Mouse (Mus musculus) ES-Bruce4 (cell line): Measurements from ENCODE around the gene Il1f6. TPM values are rescaled to one million over a fixed set of nuclear protein-coding genes. Genes with fewer than 3 reads are reported as not detected.

Experiments used
- H3K27ac ChIP-seq: 2 replicates; pipeline ENCODE4 v1.5.1; 2012; ENCODE audit warnings: low read length, inconsistent platforms; ENCODE audit not compliant: insufficient read depth
- H3K27me3 ChIP-seq: 2 replicates; pipeline ENCODE4 v1.6.1; 2012; ENCODE audit warnings: mild to moderate bottlenecking, low read length, inconsistent platforms; ENCODE audit not compliant: control insufficient read depth, poor library complexity, insufficient read depth, severe bottlenecking
- H3K36me3 ChIP-seq: 2 replicates; pipeline ENCODE4 v1.6.1; 2012; ENCODE audit warnings: inconsistent platforms, mild to moderate bottlenecking, low read length, moderate library complexity; ENCODE audit not compliant: control insufficient read depth, poor library complexity, insufficient read depth, severe bottlenecking
- H3K4me1 ChIP-seq: one replicate; pipeline ENCODE4 v1.8.1; 2011; ENCODE audit warnings: low read length; ENCODE audit not compliant: control insufficient read depth, insufficient read depth
- H3K4me3 ChIP-seq: 2 replicates; pipeline ENCODE4 v1.5.1; 2011; ENCODE audit warnings: low read depth, mild to moderate bottlenecking, low read length
- H3K9ac ChIP-seq: 2 replicates; pipeline ENCODE4 v1.6.1; 2012; ENCODE audit warnings: low read depth, mild to moderate bottlenecking, inconsistent platforms; ENCODE audit not compliant: poor library complexity, severe bottlenecking
- H3K9me3 ChIP-seq: replicated peaks from 2 replicates; pipeline ENCODE4 v1.6.1; 2012; ENCODE audit warnings: mild to moderate bottlenecking, low read length, inconsistent platforms; ENCODE audit not compliant: control insufficient read depth, poor library complexity, insufficient read depth, severe bottlenecking
- CTCF ChIP-seq: IDR thresholded peaks from one replicate; pipeline ENCODE4 v1.8.1; 2011; ENCODE audit warnings: low read depth, low read length
- EP300 ChIP-seq: IDR thresholded peaks from 2 replicates; pipeline ENCODE4 v1.6.1; 2011; ENCODE audit warnings: low read depth, low read length; ENCODE audit not compliant: insufficient read depth
- POLR2A ChIP-seq: IDR thresholded peaks from one replicate; pipeline ENCODE4 v1.8.1; 2011; ENCODE audit warnings: low read length; ENCODE audit not compliant: insufficient read depth
- polyA plus RNA-seq: library from polyadenylated mRNA; stranded (reverse); fragments of >200 nt; gene quantifications from 2 replicates; pipeline ENCODE4 v1.2.4, GENCODE M21; 2011; ENCODE audit warnings: low read depth; ENCODE audit not compliant: missing spikeins, insufficient read depth, insufficient read length

Gene Il1f6
- polyA plus RNA-seq, 1 experiment = not detected

DNA sequence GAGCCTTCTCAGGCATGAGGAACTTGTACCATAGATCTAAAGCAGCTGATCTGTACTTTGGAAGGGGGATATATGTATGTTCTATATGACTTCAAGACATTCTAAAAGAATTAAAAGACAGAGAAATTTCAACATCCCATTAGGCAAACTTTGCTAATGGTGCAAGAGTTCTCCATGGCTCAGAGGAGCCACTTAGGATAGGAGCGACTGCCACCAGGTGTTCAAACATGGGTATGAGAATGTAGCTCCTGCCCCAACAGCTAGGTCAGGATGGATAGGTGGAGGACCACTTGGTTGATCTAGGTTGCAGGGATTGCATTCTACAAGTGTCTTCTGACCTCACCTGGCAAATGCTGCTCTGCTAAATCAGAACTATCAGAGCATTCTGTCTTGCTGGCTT, 27.0 kb upstream of the Il1f6 start:
- Histone ChIP-seq H3K4me3 (no peak overlapping the region), H3K36me3 (no peaks in the 10 kb centered on the region), H3K27ac (no peak overlapping the region), H3K27me3 (no peaks in the 10 kb centered on the region), H3K9me3 (peaks cover 7% of the 10 kb centered on the region), H3K9ac (no peak overlapping the region), H3K4me1 (no peaks in the 10 kb centered on the region)
- TF ChIP-seq EP300 (no peak), POLR2A (no peak), CTCF (no peak)

GRCm38 (mm10) chr2:24227191-24227590, 12.0 kb downstream of the Il1f6 start:
- no peak overlapping the region for H3K4me3 ChIP-seq
- TF ChIP-seq CTCF (no peak), EP300 (no peak), POLR2A (no peak)
- no peaks in the 10 kb centered on the region for H3K27me3 ChIP-seq
- H3K9me3 ChIP-seq = no peaks in the 10 kb centered on the region
- no peak overlapping the region for H3K27ac ChIP-seq
- no peak overlapping the region for H3K9ac ChIP-seq
- no peaks in the 10 kb centered on the region for H3K4me1 ChIP-seq
- H3K36me3 ChIP-seq = no peaks in the 10 kb centered on the region

DNA sequence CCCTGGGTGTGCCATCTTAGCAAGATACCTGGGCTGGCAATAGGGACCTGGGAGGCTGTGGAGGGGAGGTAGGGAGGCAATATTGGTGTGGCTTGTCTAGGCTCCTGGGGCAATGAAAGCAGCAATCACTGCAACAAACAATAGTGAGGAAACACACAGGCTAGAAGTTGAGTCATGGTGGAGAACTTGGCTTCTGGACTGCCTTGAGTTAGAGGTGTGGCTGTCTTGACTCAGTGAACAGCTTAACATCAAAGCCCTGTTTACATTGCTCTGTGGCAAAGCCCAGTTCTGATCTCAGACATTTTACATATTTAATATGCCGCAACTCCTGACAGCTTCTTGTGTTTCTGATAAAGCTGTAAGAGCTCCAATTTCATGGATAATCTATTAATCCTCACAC, 52.3 kb downstream of the Il1f6 start:
- no peak for TF ChIP-seq EP300
- no peak for TF ChIP-seq POLR2A
- TF ChIP-seq CTCF = no peak
- Histone ChIP-seq H3K27ac (no peak overlapping the region), H3K4me1 (no peaks in the 10 kb centered on the region), H3K36me3 (no peaks in the 10 kb centered on the region), H3K4me3 (no peak overlapping the region), H3K9me3 (no peaks in the 10 kb centered on the region), H3K27me3 (no peaks in the 10 kb centered on the region), H3K9ac (no peak overlapping the region)

GRCm38 (mm10) chr2:24273619-24274018, 58.4 kb downstream of the Il1f6 start:
- H3K27me3 ChIP-seq = no peaks in the 10 kb centered on the region
- no peaks in the 10 kb centered on the region for H3K36me3 ChIP-seq
- H3K4me1 ChIP-seq = no peaks in the 10 kb centered on the region
- no peak for TF ChIP-seq CTCF
- TF ChIP-seq EP300 = no peak
- TF ChIP-seq POLR2A = no peak
- H3K27ac ChIP-seq = no peak overlapping the region
- no peak overlapping the region for H3K4me3 ChIP-seq
- no peaks in the 10 kb centered on the region for H3K9me3 ChIP-seq
- H3K9ac ChIP-seq = no peak overlapping the region

GRCm38 (mm10) chr2:24275146-24275545, 59.9 kb downstream of the Il1f6 start:
- no peak overlapping the region for H3K27ac ChIP-seq
- no peaks in the 10 kb centered on the region for H3K4me1 ChIP-seq
- no peak for TF ChIP-seq POLR2A
- no peak for TF ChIP-seq EP300
- no peak for TF ChIP-seq CTCF
- no peaks in the 10 kb centered on the region for H3K36me3 ChIP-seq
- no peaks in the 10 kb centered on the region for H3K27me3 ChIP-seq
- H3K4me3 ChIP-seq = no peak overlapping the region
- no peak overlapping the region for H3K9ac ChIP-seq
- H3K9me3 ChIP-seq = no peaks in the 10 kb centered on the region

Other genes starting within 250 kb of the Il1f6 start
- gene Hnmt, start 166.0 kb upstream of the Il1f6 start, polyA plus RNA-seq = 0.81 TPM in 1 of 2 replicates, not detected in the other
- not detected in 2 replicates for gene Tbpl2, start 118.8 kb upstream of the Il1f6 start, polyA plus RNA-seq
- not detected in 2 replicates for gene Il1f8, start 62.3 kb upstream of the Il1f6 start, polyA plus RNA-seq
- gene Il1f9, start 28.9 kb upstream of the Il1f6 start, polyA plus RNA-seq = not detected in 2 replicates
- not detected in 2 replicates for gene Il1f5, start 61.5 kb downstream of the Il1f6 start, polyA plus RNA-seq
- gene Il1f10, start 75.8 kb downstream of the Il1f6 start, polyA plus RNA-seq = not detected in 2 replicates
- gene Il1rn, start 121.4 kb downstream of the Il1f6 start, polyA plus RNA-seq = not detected in 2 replicates
- 3.6 and 10.1 TPM in 2 replicates for gene Psd4, start 152.2 kb downstream of the Il1f6 start, polyA plus RNA-seq